Mouse (Mus musculus) lung, embryonic 15.5 days (tissue): ENCODE measurements around the gene Marcksl1. TPM values are rescaled to one million over a fixed set of nuclear protein-coding genes. Genes with fewer than 3 reads are reported as not detected.
"Not testable (repeated sequence)": the region's sequence is repeated elsewhere in the genome, so short reads cannot be mapped to it uniquely, and the experiment has no call there.

Source experiments
- ATAC-seq: fragments of 200-750 bp; cut with Nextera tagmentation; 2 replicates; pipeline ENCODE4 v1.8.0; 2017; ENCODE audit warnings: moderate number of reproducible peaks, borderline replicate concordance; ENCODE audit not compliant: low FRiP score, low TSS enrichment; ENCODE audit errors: extremely low read depth
- H3K27ac ChIP-seq: fragments of 300-500 bp; sonication (generic); 2 replicates; pipeline ENCODE4 v1.5.1; 2015; ENCODE audit warnings: moderate library complexity, mild to moderate bottlenecking, inconsistent platforms
- H3K27me3 ChIP-seq: fragments of 300-500 bp; sonication (generic); 2 replicates; pipeline ENCODE4 v1.6.1; 2015; ENCODE audit warnings: inconsistent platforms
- H3K36me3 ChIP-seq: fragments of 300-500 bp; sonication (generic); 2 replicates; pipeline ENCODE4 v1.6.1; 2015; ENCODE audit warnings: inconsistent platforms
- H3K4me1 ChIP-seq: fragments of 300-500 bp; sonication (generic); 2 replicates; pipeline ENCODE4 v1.6.1; 2015; ENCODE audit warnings: inconsistent platforms
- H3K4me2 ChIP-seq: fragments of 300-500 bp; sonication (generic); 2 replicates; pipeline ENCODE4 v1.6.1; 2015; ENCODE audit warnings: inconsistent platforms, mild to moderate bottlenecking, moderate library complexity
- H3K4me3 ChIP-seq: fragments of 300-500 bp; sonication (generic); 2 replicates; pipeline ENCODE4 v1.5.1; 2015; ENCODE audit warnings: mild to moderate bottlenecking, inconsistent platforms
- H3K9ac ChIP-seq: fragments of 300-500 bp; sonication (generic); 2 replicates; pipeline ENCODE4 v1.6.1; 2015; ENCODE audit warnings: inconsistent platforms
- H3K9me3 ChIP-seq: fragments of 300-500 bp; sonication (generic); 2 replicates; pipeline ENCODE4 v1.6.1; 2016; ENCODE audit warnings: inconsistent platforms
- WGBS: fragments of 180-500 bp; shearing (Covaris S2); methylation state at CpG from one replicate; pipeline ENCODE4 v1.1.7; 2015; 5-methylcytosine and 5-hydroxymethylcytosine counted together
- polyA plus RNA-seq: library from polyadenylated mRNA; unstranded; fragments of >200 nt; fragmentation: Nextera tagmentation; extraction: Ambion mirVana; gene quantifications from 2 replicates; pipeline ENCODE4 v1.2.1, GENCODE M21; 2015

Marcksl1 gene
- polyA plus RNA-seq, 1 experiment from 2014 or later = 748 TPM

- Histone ChIP-seq H3K36me3 (no peaks in the 10 kb centered on the region), H3K27ac (no peak overlapping the region), H3K9me3 (no peaks in the 10 kb centered on the region), H3K4me2 (no peak overlapping the region), H3K9ac (no peak overlapping the region), H3K27me3 (no peaks in the 10 kb centered on the region), H3K4me3 (no peak overlapping the region), H3K4me1 (no peaks in the 10 kb centered on the region)
- ATAC-seq = no peak
- 89% methylated on average over 2 of the region's 2 CpGs for WGBS
These were observed 35.9 kb downstream of the Marcksl1 start for GRCm38 (mm10) chr4:129549306-129549705.

- H3K27ac ChIP-seq = no peak overlapping the region
- ATAC-seq = no peak
- no peaks in the 10 kb centered on the region for H3K36me3 ChIP-seq
- no peaks in the 10 kb centered on the region for H3K9me3 ChIP-seq
- no peaks in the 10 kb centered on the region for H3K27me3 ChIP-seq
- H3K4me3 ChIP-seq = no peak overlapping the region
- 53% methylated on average over 1 of the region's 1 CpGs for WGBS
- H3K4me2 ChIP-seq = no peak overlapping the region
- H3K4me1 ChIP-seq = 0 out of 2 replicates have a peak, but pooled peaks cover under 1% of the 10 kb centered on the region
- no peak overlapping the region for H3K9ac ChIP-seq
These were observed 36.9 kb downstream of the Marcksl1 start for GRCm38 (mm10) chr4:129550295-129550694.

GRCm38 (mm10) chr4:129554512-129554911 is 41.1 kb downstream of the Marcksl1 start:
- WGBS = 90% methylated on average over 6 of the region's 6 CpGs
- H3K27ac ChIP-seq, H3K4me2 ChIP-seq, H3K4me3 ChIP-seq, ATAC-seq, H3K9ac ChIP-seq, H3K36me3 ChIP-seq, H3K27me3 ChIP-seq, H3K9me3 ChIP-seq: not testable (repeated sequence)
- peaks cover 20% of the 10 kb centered on the region for H3K4me1 ChIP-seq

GRCm38 (mm10) chr4:129555421-129555861 is 42.1 kb downstream of the Marcksl1 start:
- ATAC-seq = 0 out of 2 replicates have a peak, but pooled peaks have one; percentile 19
- H3K27ac ChIP-seq = no peak overlapping the region

GRCm38 (mm10) chr4:129555862-129556531 is 42.6 kb downstream of the Marcksl1 start:
- Histone ChIP-seq H3K9me3 (no peaks in the 10 kb centered on the region), H3K4me2 (peak overlapping the region; percentile 75), H3K4me1 (peaks cover 20% of the 10 kb centered on the region), H3K27me3 (no peaks in the 10 kb centered on the region), H3K4me3 (peak overlapping the region; percentile 45), H3K9ac (peak overlapping the region; percentile 50), H3K36me3 (no peaks in the 10 kb centered on the region), H3K27ac (no peak overlapping the region)
- peak; percentile 53 for ATAC-seq
- WGBS = under 1% methylated on average over 24 of the region's 24 CpGs

More at GRCm38 (mm10) chr4:129555421-129555861, 42.1 kb downstream of the Marcksl1 start:
- Histone ChIP-seq H3K4me1 (peaks cover 20% of the 10 kb centered on the region), H3K4me2 (peak overlapping the region; percentile 75), H3K9ac (peak overlapping the region; percentile 50; the same call in 1 of the 2 replicates), H3K9me3 (no peaks in the 10 kb centered on the region), H3K36me3 (no peaks in the 10 kb centered on the region), H3K27me3 (no peaks in the 10 kb centered on the region), H3K4me3 (peak overlapping the region; percentile 45)
- WGBS = 6% methylated on average over 16 of the region's 16 CpGs

- Histone ChIP-seq H3K36me3 (no peaks in the 10 kb centered on the region), H3K9ac (peak overlapping the region; percentile 50), H3K27ac (peak overlapping the region; percentile 76), H3K4me3 (peak overlapping the region; percentile 45), H3K4me2 (peak overlapping the region; percentile 75), H3K9me3 (no peaks in the 10 kb centered on the region), H3K27me3 (no peaks in the 10 kb centered on the region), H3K4me1 (peaks cover 20% of the 10 kb centered on the region)
- whole genome bisulfite sequencing = 7% methylated on average over 33 of the region's 33 CpGs
- ATAC-seq = peak; percentile 90
These were observed 43.3 kb downstream of the Marcksl1 start for GRCm38 (mm10) chr4:129556532-129557223.

GRCm38 (mm10) chr4:129557256-129557808 is 44.0 kb downstream of the Marcksl1 start:
- H3K9me3 ChIP-seq = no peaks in the 10 kb centered on the region
- no peaks in the 10 kb centered on the region for H3K36me3 ChIP-seq
- H3K4me3 ChIP-seq = peak overlapping the region; percentile 45; the same call in 1 of the 2 replicates
- 64% methylated on average over 9 of the region's 9 CpGs for WGBS
- peak overlapping the region; percentile 50; the same call in 1 of the 2 replicates for H3K9ac ChIP-seq
- peak overlapping the region; percentile 75 for H3K4me2 ChIP-seq
- H3K27ac ChIP-seq = peak overlapping the region; percentile 76
- ATAC-seq = no peak
- H3K27me3 ChIP-seq = no peaks in the 10 kb centered on the region
- H3K4me1 ChIP-seq = peaks cover 20% of the 10 kb centered on the region

- H3K36me3 ChIP-seq = no peaks in the 10 kb centered on the region
- peaks cover 20% of the 10 kb centered on the region for H3K4me1 ChIP-seq
- H3K9ac ChIP-seq = no peak overlapping the region
- WGBS = 83% methylated on average over 12 of the region's 12 CpGs
- H3K4me3 ChIP-seq = no peak overlapping the region
- H3K27me3 ChIP-seq = no peaks in the 10 kb centered on the region
- H3K4me2 ChIP-seq = no peak overlapping the region
- no peaks in the 10 kb centered on the region for H3K9me3 ChIP-seq
- no peak for ATAC-seq
- no peak overlapping the region for H3K27ac ChIP-seq
These were observed 45.1 kb downstream of the Marcksl1 start for GRCm38 (mm10) chr4:129558321-129558955.

GRCm38 (mm10) chr4:129561184-129561583 is 47.8 kb downstream of the Marcksl1 start:
- Histone ChIP-seq H3K27ac (no peak overlapping the region), H3K4me3 (no peak overlapping the region), H3K4me1 (peaks cover 12% of the 10 kb centered on the region), H3K27me3 (no peaks in the 10 kb centered on the region), H3K9me3 (no peaks in the 10 kb centered on the region), H3K9ac (no peak overlapping the region), H3K36me3 (no peaks in the 10 kb centered on the region), H3K4me2 (no peak overlapping the region)
- WGBS = 76% methylated on average over 5 of the region's 5 CpGs
- no peak for ATAC-seq

GRCm38 (mm10) chr4:129563718-129564117 is 50.3 kb downstream of the Marcksl1 start:
- H3K27me3 ChIP-seq = no peaks in the 10 kb centered on the region
- H3K9ac ChIP-seq = no peak overlapping the region
- H3K4me3 ChIP-seq = no peak overlapping the region
- H3K9me3 ChIP-seq = no peaks in the 10 kb centered on the region
- no peaks in the 10 kb centered on the region for H3K36me3 ChIP-seq
- no peaks in the 10 kb centered on the region for H3K4me1 ChIP-seq
- no peak overlapping the region for H3K27ac ChIP-seq
- no peak overlapping the region for H3K4me2 ChIP-seq
- 24% methylated on average over 8 of the region's 8 CpGs for WGBS
- ATAC-seq = no peak

GRCm38 (mm10) chr4:129565139-129565538 is 51.8 kb downstream of the Marcksl1 start:
- H3K4me2 ChIP-seq = no peak overlapping the region
- H3K36me3 ChIP-seq = no peaks in the 10 kb centered on the region
- no peak for ATAC-seq
- H3K27ac ChIP-seq = no peak overlapping the region
- WGBS = 68% methylated on average over 6 of the region's 6 CpGs
- H3K9me3 ChIP-seq = no peaks in the 10 kb centered on the region
- H3K4me3 ChIP-seq = no peak overlapping the region
- H3K9ac ChIP-seq = no peak overlapping the region
- no peaks in the 10 kb centered on the region for H3K27me3 ChIP-seq
- H3K4me1 ChIP-seq = no peaks in the 10 kb centered on the region
